Mouse (Mus musculus) layer of hippocampus, adult 9-10 months (tissue): ENCODE data around the gene Mospd1.

ENCODE experiments used
- DNase-seq: peaks from one replicate; pipeline ENCODE4 v3.0.0; 2022; ENCODE audit warnings: low spot score

Gene Mospd1

GRCm38 (mm10) chrX:53370366-53370740, at the start of gene Mospd1:
TSS of gene Mospd1 (minus strand) at chrX:53370502.
- peak; percentile 26 for DNase-seq

GRCm38 (mm10) chrX:53386362-53386761, 16.1 kb upstream of the Mospd1 start:
- DNase-seq: no peak

DNA sequence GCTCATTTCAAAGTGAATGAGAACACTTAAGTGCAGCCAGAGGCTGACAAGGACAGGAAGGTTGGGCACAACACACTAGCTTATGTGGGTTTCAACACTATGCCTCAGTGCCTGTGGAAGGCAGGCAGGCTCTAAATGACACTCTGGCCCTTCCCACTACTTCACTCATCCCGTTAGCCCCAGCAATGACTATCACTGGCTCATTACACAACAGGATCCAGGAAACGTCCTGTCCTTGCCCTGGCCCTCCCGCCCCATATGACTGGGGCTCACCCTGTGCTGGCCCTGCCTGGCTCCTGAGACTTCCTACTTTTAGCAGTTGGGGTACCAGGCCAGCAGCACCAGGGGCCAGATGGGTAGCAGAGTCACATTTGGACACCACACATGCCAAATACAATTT, 12.8 kb upstream of the Mospd1 start:
- DNase-seq: no peak

- no peak for DNase-seq
Measured at GRCm38 (mm10) chrX:53369534-53370365, 552 bp downstream of the Mospd1 start.

- DNase-seq: no peak
Measured at GRCm38 (mm10) chrX:53364668-53365383, 5.5 kb downstream of the Mospd1 start.

DNA sequence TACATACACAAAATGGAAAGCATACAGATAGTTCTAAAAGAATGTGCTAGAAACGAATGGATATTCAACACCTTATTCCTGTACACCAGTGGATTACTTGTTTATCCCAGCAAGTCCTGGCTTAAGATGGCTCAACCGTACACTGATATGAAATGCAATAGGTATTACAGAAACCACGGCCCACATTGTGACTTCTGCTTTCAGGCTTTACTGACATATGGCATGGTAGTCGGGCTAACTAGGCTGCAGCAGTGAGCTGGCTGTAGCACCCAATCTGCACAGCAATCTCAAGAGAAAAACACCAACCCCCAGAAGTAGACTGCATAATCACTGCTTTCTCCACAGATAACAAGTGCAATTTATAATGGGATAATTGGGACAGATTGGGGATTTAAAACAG, 21.9 kb downstream of the Mospd1 start:
- DNase-seq: no peak

DNA sequence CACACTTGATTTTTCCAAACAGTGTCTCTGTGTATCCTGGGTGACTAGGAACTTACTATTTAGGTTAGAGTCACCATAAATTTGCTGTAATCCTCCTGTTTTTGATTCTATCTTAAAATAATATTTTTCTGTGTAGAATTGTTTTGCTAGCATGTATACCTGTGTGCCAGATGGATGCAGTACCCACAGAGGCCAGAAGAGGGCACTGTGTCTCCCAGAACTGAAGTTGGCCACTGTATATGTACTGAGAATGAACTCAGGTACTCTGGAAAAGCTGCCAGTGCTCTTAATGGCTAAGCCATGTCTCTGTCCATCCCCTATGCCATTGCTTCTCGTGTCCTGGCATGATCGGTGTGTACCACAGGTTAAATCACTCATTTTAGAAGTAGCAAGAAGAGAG, 28.8 kb downstream of the Mospd1 start:
- DNase-seq: no peak

- no peak for DNase-seq
Measured at GRCm38 (mm10) chrX:53337355-53337754, 32.9 kb downstream of the Mospd1 start.

- DNase-seq: no peak
Measured at GRCm38 (mm10) chrX:53330396-53330795, 39.9 kb downstream of the Mospd1 start.

DNA sequence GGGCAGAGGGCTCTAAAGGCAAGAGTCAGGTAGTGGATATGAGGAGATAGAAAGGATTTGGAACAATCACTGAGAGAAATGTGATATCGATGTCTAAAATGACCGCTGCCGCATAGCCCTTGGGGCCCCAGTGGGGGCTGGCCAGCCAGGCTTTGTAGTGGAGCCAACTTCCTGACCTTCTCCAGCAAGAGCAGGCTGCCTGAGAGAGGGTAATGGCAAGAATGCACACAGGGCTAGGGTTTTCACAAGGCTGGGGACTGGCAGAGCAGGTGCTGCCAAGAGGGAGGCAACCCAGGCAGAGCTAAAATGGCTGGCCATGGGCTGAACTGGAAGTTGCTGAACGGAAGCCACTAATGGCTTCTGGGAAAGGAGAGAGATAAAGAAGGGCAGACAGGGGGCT, 49.2 kb downstream of the Mospd1 start:
- no peak for DNase-seq

- no peak for DNase-seq
Measured at GRCm38 (mm10) chrX:53320564-53320963, 49.7 kb downstream of the Mospd1 start.
